Mouse (Mus musculus) B cell, adult 67 days (primary cell): Measurements from ENCODE around the gene Mios. TPM values are rescaled to one million over a fixed set of nuclear protein-coding genes. Genes with fewer than 3 reads are reported as not detected.

ENCODE experiments used
- total RNA-seq, 2 experiments: library from RNA; stranded (reverse); gene quantifications; 4 replicates each; pipeline ENCODE4 v1.2.4; 2023

Mios gene
- total RNA-seq, result 10 to 100 TPM; 24.8 to 29.3 TPM

GRCm38 (mm10) chr6:8209047-8209865 is at the start of gene Mios:
Gene Mios (plus strand): TSS chr6:8209222.

DNA sequence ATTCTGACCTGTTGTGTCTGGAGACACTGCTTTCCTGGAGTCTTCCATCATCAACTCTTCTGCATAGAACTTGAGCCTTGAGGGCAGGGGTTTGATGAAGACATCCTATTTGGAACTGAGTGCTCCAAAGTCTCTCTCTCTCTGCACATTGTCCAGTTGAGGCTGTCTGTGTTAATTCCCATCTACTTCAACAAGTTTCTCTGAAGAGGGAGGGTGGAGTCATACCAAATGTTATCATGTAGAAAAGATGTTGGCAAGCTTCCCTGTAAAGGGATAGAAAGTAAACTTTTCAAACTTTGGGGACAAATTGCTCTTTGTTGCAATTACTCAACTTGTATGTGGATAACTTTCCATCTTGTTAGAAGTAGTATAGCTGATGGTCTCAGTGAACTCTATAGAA is 16.5 kb upstream of the Mios start, which contains the start of gene Col28a1:
Col28a1 (minus strand) TSS at position 101 of the 400 bp plus-strand sequence.

DNA sequence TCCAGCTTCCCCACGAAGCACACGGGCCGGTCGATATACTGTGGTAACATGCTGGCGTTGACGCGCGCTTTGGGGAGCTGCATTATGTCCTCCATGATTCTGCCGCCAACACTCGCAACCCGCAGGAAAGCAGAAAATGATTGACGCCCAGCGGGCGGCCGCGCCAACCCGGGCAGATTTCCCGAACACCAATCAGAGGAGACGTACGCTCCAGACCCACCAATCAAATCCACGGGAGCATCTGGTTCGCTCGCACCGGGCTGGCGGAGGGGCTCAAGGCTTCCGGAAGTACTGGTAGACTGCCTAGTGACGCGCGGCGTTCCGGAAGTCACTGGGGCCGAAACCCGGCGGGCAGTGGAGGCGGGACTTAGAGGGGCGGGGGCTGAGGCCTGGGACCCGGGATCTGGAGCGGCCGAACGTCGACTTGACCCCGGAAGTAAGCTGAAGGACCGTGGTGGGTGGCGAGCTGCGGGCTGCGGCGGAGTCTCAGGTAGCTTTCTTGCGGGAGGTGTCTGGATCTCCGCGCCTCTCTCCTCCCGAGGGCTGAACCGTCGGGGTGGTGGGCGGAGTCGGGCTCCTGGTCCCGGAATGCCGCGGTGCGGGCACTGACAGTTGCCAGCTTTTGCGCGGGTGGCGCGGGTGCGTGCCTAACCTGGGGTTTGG is 50.1 kb downstream of the Mios start, which contains the start of the genes Rpa3, Umad1 and Gm45062:
Rpa3 (minus strand) TSS at position 170 of the 663 bp plus-strand sequence.
Umad1 (plus strand) TSS at position 285 of the 663 bp plus-strand sequence.
Gm45062 (plus strand) TSS at position 447 of the 663 bp plus-strand sequence.

Other genes starting within 250 kb of the Mios start
- gene Col28a1, start 16.6 kb upstream of the Mios start, total RNA-seq, result not detected
- gene Rpa3, start 50.0 kb downstream of the Mios start, total RNA-seq, result 10 to 100 TPM; 20.1 to 22.6 TPM
- gene Umad1, start 50.1 kb downstream of the Mios start, total RNA-seq, result 10 to 100 TPM; 20.6 to 22.1 TPM
- gene Gm45062, start 50.2 kb downstream of the Mios start, total RNA-seq, result 1 to 10 TPM in 1 of 2 experiments, not detected in 1; 7.1 TPM